Mouse (Mus musculus) bone marrow macrophage, adult 2 months (primary cell): ENCODE data around the gene Med21.

ENCODE experiments used
- CTCF ChIP-seq: IDR thresholded peaks from 2 replicates; pipeline ENCODE4 v1.5.1; 2012; ENCODE audit warnings: low read depth, mild to moderate bottlenecking, low read length, moderate library complexity
- POLR2A ChIP-seq: IDR thresholded peaks from 2 replicates; pipeline ENCODE4 v1.6.1; 2012; ENCODE audit warnings: mild to moderate bottlenecking, low read depth, low read length, borderline replicate concordance

DNA sequence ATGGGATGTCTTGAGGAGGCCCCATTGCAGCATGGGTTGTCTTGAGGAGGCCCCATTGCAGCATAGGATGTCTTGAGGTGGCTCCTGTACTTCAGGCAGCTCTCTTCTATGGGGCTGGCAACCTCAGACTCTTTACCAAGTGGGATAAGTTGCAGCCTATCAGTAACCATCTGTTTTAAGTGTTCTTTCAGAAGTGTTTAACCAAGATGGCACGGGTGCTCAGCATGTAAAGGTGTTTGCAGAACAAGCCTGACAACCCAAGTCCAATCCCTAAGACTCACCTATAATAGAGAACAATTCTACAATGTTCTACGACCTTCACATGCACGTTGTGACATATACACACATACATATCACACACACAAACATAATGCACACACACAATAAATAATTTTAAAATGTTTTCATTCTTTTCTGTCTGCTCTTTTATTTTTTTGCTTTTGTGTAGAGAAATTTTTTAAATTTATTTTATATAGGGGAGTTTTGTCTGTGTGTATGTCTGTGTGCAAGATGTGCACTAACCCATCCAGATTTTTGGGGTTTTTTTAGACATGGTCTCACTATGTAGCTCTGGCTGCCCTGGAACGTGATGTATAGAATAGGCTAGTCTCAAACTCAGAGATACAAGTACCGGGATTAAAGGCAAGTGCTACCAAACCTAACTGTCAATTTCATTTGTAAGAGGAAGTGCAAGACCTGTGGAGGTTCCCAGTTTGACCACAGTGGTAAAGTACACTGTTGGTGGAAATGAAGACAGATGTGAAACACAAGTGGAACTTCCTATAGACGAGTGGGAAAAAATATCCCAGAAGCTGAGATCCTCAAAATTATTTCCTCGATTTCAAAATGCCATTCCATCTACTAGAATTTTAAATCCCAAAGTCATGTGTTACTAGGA lies 2.0 kb upstream of the Med21 start:
- TF ChIP-seq CTCF (no peak), POLR2A (no peak)
